Mouse (Mus musculus): Measurements from ENCODE around the gene Nrf1.

- TF ChIP-seq POLR2A (IDR thresholded peaks at IDR 0.05; ENCODE audit: extremely low read depth, insufficient read depth, low read length) (no peak), CTCF (IDR thresholded peaks at IDR 0.05; ENCODE audit: extremely low read depth, insufficient read depth, low read length) (no peak)
Measured at GRCm38 (mm10) chr6:30112349-30113132, 64.8 kb downstream of the Nrf1 start.
